Mouse (Mus musculus): ENCODE measurements at regions not wholly inside any gene's neighbourhood (a gene's known extent, or its start where the extent isn't known, plus 50 kb on each side); places are given as distances from the start of the nearest gene placed in this dataset.

DNA sequence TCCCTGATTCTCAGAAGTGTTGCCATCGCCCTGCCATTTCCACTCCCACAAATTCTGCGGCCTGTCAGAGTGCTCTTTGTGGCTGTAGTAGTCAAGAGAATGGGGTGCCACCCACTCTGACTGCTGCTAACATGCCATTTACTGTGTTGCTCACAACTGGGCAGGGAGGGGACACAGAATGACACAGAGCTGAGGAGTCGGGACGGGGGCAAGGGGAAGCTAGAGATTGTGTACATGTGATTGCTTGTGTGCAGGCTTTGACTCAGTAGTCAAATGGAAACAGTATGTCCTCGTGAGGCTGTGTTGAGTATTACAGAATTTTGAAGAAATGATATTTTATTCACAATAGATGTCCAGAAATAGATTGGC lies 595.6 kb downstream of the Nr2f2 start:
- no peak for TF ChIP-seq CTCF (IDR thresholded peaks at IDR 0.05; ENCODE audit: borderline replicate concordance, insufficient read depth, low read length)
- no peak for TF ChIP-seq POLR2A (IDR thresholded peaks at IDR 0.05; ENCODE audit: low read depth, low read length)

Data from embryonic fibroblast, embryonic 13.5 days (primary cell).